Mouse (Mus musculus): ENCODE measurements around the gene Ccdc24. TPM values are rescaled to one million over a fixed set of nuclear protein-coding genes. Genes with fewer than 3 reads are reported as not detected.
A peak's percentile ranks its signal among the peaks of the same experiment; 100 is the strongest.

The Ccdc24 gene
- polyA plus RNA-seq, 1 experiment from 2014 or later = 0.74 TPM

- H3K27me3 ChIP-seq (replicated peaks) = no peaks in the 10 kb centered on the region
- WGBS = 65% methylated on average over 7 of the region's 7 CpGs
- peak overlapping the region; percentile 100 for H3K4me2 ChIP-seq
- H3K9me3 ChIP-seq = no peaks in the 10 kb centered on the region
- peak overlapping the region; percentile 93 for H3K4me3 ChIP-seq
- peaks cover 43% of the 10 kb centered on the region for H3K36me3 ChIP-seq
- no peak overlapping the region for H3K27ac ChIP-seq (replicated peaks)
- no peak for ATAC-seq (ENCODE audit: extremely low read depth, insufficient number of reproducible peaks, low FRiP score, low TSS enrichment)
- peak overlapping the region; percentile 50; the same call in 1 of the 2 replicates for H3K9ac ChIP-seq
- H3K4me1 ChIP-seq = peaks cover 78% of the 10 kb centered on the region
Measured at GRCm38 (mm10) chr4:117912685-117913273, 40.4 kb upstream of the Ccdc24 start.

- no peak overlapping the region for H3K4me2 ChIP-seq
- H3K27ac ChIP-seq (replicated peaks) = no peak overlapping the region
- H3K4me3 ChIP-seq = no peak overlapping the region
- peaks cover 72% of the 10 kb centered on the region for H3K4me1 ChIP-seq
- ATAC-seq (ENCODE audit: extremely low read depth, insufficient number of reproducible peaks, low FRiP score, low TSS enrichment) = no peak
- WGBS = 89% methylated on average over 13 of the region's 13 CpGs
- H3K36me3 ChIP-seq = peaks cover 47% of the 10 kb centered on the region
- H3K27me3 ChIP-seq (replicated peaks) = no peaks in the 10 kb centered on the region
- no peak overlapping the region for H3K9ac ChIP-seq
- H3K9me3 ChIP-seq = no peaks in the 10 kb centered on the region
Measured at GRCm38 (mm10) chr4:117912131-117912561, 39.8 kb upstream of the Ccdc24 start.

- Histone ChIP-seq H3K36me3 (peaks cover 75% of the 10 kb centered on the region), H3K4me3 (no peak overlapping the region), H3K27ac (replicated peaks) (no peak overlapping the region), H3K4me1 (peaks cover 57% of the 10 kb centered on the region), H3K4me2 (no peak overlapping the region), H3K27me3 (replicated peaks) (no peaks in the 10 kb centered on the region), H3K9ac (no peak overlapping the region; the same call in 1 of the 2 replicates), H3K9me3 (no peaks in the 10 kb centered on the region)
- ATAC-seq (ENCODE audit: extremely low read depth, insufficient number of reproducible peaks, low FRiP score, low TSS enrichment) = no peak
- WGBS = 81% methylated on average over 8 of the region's 8 CpGs
Measured at GRCm38 (mm10) chr4:117908834-117909453, 36.6 kb upstream of the Ccdc24 start.

GRCm38 (mm10) chr4:117906196-117906595 is 33.8 kb upstream of the Ccdc24 start:
- H3K4me1 ChIP-seq = peaks cover 34% of the 10 kb centered on the region
- ATAC-seq (ENCODE audit: extremely low read depth, insufficient number of reproducible peaks, low FRiP score, low TSS enrichment) = no peak
- H3K4me3 ChIP-seq = no peak overlapping the region
- H3K9me3 ChIP-seq = no peaks in the 10 kb centered on the region
- peaks cover 89% of the 10 kb centered on the region for H3K36me3 ChIP-seq
- no peak overlapping the region for H3K9ac ChIP-seq
- no peak overlapping the region for H3K27ac ChIP-seq (replicated peaks)
- no peaks in the 10 kb centered on the region for H3K27me3 ChIP-seq (replicated peaks)
- 82% methylated on average over 3 of the region's 3 CpGs for WGBS
- no peak overlapping the region for H3K4me2 ChIP-seq

GRCm38 (mm10) chr4:117904761-117905160 is 32.4 kb upstream of the Ccdc24 start:
- Histone ChIP-seq H3K36me3 (peaks cover 92% of the 10 kb centered on the region), H3K4me3 (no peak overlapping the region), H3K9ac (no peak overlapping the region), H3K9me3 (no peaks in the 10 kb centered on the region), H3K4me2 (no peak overlapping the region), H3K4me1 (peaks cover 22% of the 10 kb centered on the region), H3K27ac (replicated peaks) (no peak overlapping the region), H3K27me3 (replicated peaks) (no peaks in the 10 kb centered on the region)
- 87% methylated on average over 8 of the region's 8 CpGs for WGBS
- no peak for ATAC-seq (ENCODE audit: extremely low read depth, insufficient number of reproducible peaks, low FRiP score, low TSS enrichment)

- no peak overlapping the region for H3K4me3 ChIP-seq
- H3K4me1 ChIP-seq = peaks cover 17% of the 10 kb centered on the region
- H3K27ac ChIP-seq (replicated peaks) = no peak overlapping the region
- no peaks in the 10 kb centered on the region for H3K27me3 ChIP-seq (replicated peaks)
- WGBS = 90% methylated on average over 10 of the region's 10 CpGs
- no peaks in the 10 kb centered on the region for H3K9me3 ChIP-seq
- no peak overlapping the region for H3K9ac ChIP-seq
- H3K36me3 ChIP-seq = peaks cover 92% of the 10 kb centered on the region
- 0 out of 2 replicates have a peak, but pooled peaks have one; percentile 18 for ATAC-seq (ENCODE audit: extremely low read depth, insufficient number of reproducible peaks, low FRiP score, low TSS enrichment)
- H3K4me2 ChIP-seq = no peak overlapping the region
Measured at GRCm38 (mm10) chr4:117904094-117904493, 31.7 kb upstream of the Ccdc24 start.

GRCm38 (mm10) chr4:117898111-117898510 is 25.8 kb upstream of the Ccdc24 start:
- Histone ChIP-seq H3K4me1 (no peaks in the 10 kb centered on the region), H3K4me2 (no peak overlapping the region), H3K36me3 (peaks cover 96% of the 10 kb centered on the region), H3K27me3 (replicated peaks) (no peaks in the 10 kb centered on the region), H3K27ac (replicated peaks) (no peak overlapping the region), H3K9me3 (no peaks in the 10 kb centered on the region), H3K9ac (no peak overlapping the region), H3K4me3 (no peak overlapping the region)
- WGBS = 71% methylated on average over 3 of the region's 3 CpGs
- no peak for ATAC-seq (ENCODE audit: extremely low read depth, insufficient number of reproducible peaks, low FRiP score, low TSS enrichment)

GRCm38 (mm10) chr4:117896031-117896430 is 23.7 kb upstream of the Ccdc24 start:
- Histone ChIP-seq H3K4me1 (peaks cover 7% of the 10 kb centered on the region), H3K9me3 (no peaks in the 10 kb centered on the region), H3K27ac (replicated peaks) (no peak overlapping the region), H3K27me3 (replicated peaks) (no peaks in the 10 kb centered on the region), H3K9ac (no peak overlapping the region), H3K4me2 (no peak overlapping the region), H3K4me3 (no peak overlapping the region), H3K36me3 (peaks cover 75% of the 10 kb centered on the region)
- ATAC-seq (ENCODE audit: extremely low read depth, insufficient number of reproducible peaks, low FRiP score, low TSS enrichment) = no peak
- WGBS = 94% methylated on average over 6 of the region's 6 CpGs

- Histone ChIP-seq H3K9ac (no peak overlapping the region), H3K4me3 (no peak overlapping the region), H3K9me3 (no peaks in the 10 kb centered on the region), H3K36me3 (peaks cover 68% of the 10 kb centered on the region), H3K27me3 (replicated peaks) (no peaks in the 10 kb centered on the region), H3K4me1 (peaks cover 11% of the 10 kb centered on the region), H3K4me2 (no peak overlapping the region), H3K27ac (replicated peaks) (no peak overlapping the region)
- WGBS = 67% methylated on average over 7 of the region's 7 CpGs
- no peak for ATAC-seq (ENCODE audit: extremely low read depth, insufficient number of reproducible peaks, low FRiP score, low TSS enrichment)
Measured at GRCm38 (mm10) chr4:117895339-117895738, 23.0 kb upstream of the Ccdc24 start.

- no peak for ATAC-seq (ENCODE audit: extremely low read depth, insufficient number of reproducible peaks, low FRiP score, low TSS enrichment)
- peaks cover 68% of the 10 kb centered on the region for H3K36me3 ChIP-seq
- no peak overlapping the region for H3K4me3 ChIP-seq
- WGBS = 81% methylated on average over 8 of the region's 8 CpGs
- no peak overlapping the region for H3K27ac ChIP-seq (replicated peaks)
- H3K4me2 ChIP-seq = no peak overlapping the region
- H3K27me3 ChIP-seq (replicated peaks) = no peaks in the 10 kb centered on the region
- H3K9me3 ChIP-seq = no peaks in the 10 kb centered on the region
- no peak overlapping the region for H3K9ac ChIP-seq
- H3K4me1 ChIP-seq = peaks cover 11% of the 10 kb centered on the region
Measured at GRCm38 (mm10) chr4:117894601-117895000, 22.2 kb upstream of the Ccdc24 start.

GRCm38 (mm10) chr4:117893376-117893775 is 21.0 kb upstream of the Ccdc24 start:
- Histone ChIP-seq H3K4me3 (no peak overlapping the region), H3K9me3 (no peaks in the 10 kb centered on the region), H3K9ac (no peak overlapping the region), H3K4me2 (no peak overlapping the region), H3K27ac (replicated peaks) (no peak overlapping the region), H3K36me3 (peaks cover 62% of the 10 kb centered on the region), H3K4me1 (peaks cover 11% of the 10 kb centered on the region), H3K27me3 (replicated peaks) (no peaks in the 10 kb centered on the region)
- ATAC-seq (ENCODE audit: extremely low read depth, insufficient number of reproducible peaks, low FRiP score, low TSS enrichment) = no peak
- WGBS = 19% methylated on average over 9 of the region's 9 CpGs

GRCm38 (mm10) chr4:117891738-117892161 is 19.4 kb upstream of the Ccdc24 start, which contains the start of gene Dph2:
Gene Dph2, minus strand, starts transcription at chr4:117892032.
- no peaks in the 10 kb centered on the region for H3K27me3 ChIP-seq (replicated peaks)
- H3K4me3 ChIP-seq = peak within 1 kb of the TSS; percentile 80
- H3K27ac ChIP-seq (replicated peaks) = no peak within 1 kb of the TSS
- under 1% methylated on average over 21 of the region's 21 CpGs for WGBS
- ATAC-seq (ENCODE audit: extremely low read depth, insufficient number of reproducible peaks, low FRiP score, low TSS enrichment) = peak; percentile 71
- peaks cover 14% of the 10 kb centered on the region for H3K4me1 ChIP-seq
- no peaks in the 10 kb centered on the region for H3K9me3 ChIP-seq
- peaks cover 47% of the 10 kb centered on the region for H3K36me3 ChIP-seq
- peak within 1 kb of the TSS; percentile 86 for H3K4me2 ChIP-seq
- H3K9ac ChIP-seq = peak within 1 kb of the TSS; percentile 80
